Mouse (Mus musculus): ENCODE data around the gene Myo1f. TPM values are rescaled to one million over a fixed set of nuclear protein-coding genes. Genes with fewer than 3 reads are reported as not detected.
A peak's percentile ranks its signal among the peaks of the same experiment; 100 is the strongest.
"Not testable (repeated sequence)": the region's sequence is repeated elsewhere in the genome, so short reads cannot be mapped to it uniquely, and the experiment has no call there.

Myo1f gene
- total RNA-seq, 2 experiments from 2014 or later = 2.1 to 3.1 TPM

GRCm38 (mm10) chr17:33564599-33564998 is 9.1 kb downstream of the Myo1f start:
- intact Hi-C loops (cut with DNase I) = no loop called here

GRCm38 (mm10) chr17:33566182-33566581 is 10.7 kb downstream of the Myo1f start:
- intact Hi-C loops (cut with DNase I) = no loop called here
- no peak for DNase-seq

More at GRCm38 (mm10) chr17:33564599-33564998, 9.1 kb downstream of the Myo1f start:
- no peak for DNase-seq

DNA sequence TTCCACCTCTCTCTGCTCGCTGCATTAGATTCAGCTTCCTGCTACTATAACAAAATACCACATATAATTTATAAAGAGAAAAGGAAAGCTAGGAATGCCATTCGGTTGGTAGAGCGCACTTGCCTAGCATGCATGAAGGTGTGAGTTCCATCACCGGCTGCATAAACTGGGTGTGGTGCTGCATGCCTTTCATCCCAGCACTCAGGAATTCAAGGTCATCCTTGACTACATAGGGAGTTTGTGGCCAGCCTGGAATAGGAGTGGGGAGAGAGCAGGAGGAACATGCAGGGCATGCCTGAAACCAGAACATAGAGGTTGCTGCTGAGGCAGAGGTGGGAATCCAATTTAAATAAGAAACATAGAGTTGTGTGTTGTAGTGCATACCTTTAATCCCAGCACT is 28.6 kb downstream of the Myo1f start:
- DNase-seq = no peak
- intact Hi-C loops (cut with DNase I) = no loop called here

DNA sequence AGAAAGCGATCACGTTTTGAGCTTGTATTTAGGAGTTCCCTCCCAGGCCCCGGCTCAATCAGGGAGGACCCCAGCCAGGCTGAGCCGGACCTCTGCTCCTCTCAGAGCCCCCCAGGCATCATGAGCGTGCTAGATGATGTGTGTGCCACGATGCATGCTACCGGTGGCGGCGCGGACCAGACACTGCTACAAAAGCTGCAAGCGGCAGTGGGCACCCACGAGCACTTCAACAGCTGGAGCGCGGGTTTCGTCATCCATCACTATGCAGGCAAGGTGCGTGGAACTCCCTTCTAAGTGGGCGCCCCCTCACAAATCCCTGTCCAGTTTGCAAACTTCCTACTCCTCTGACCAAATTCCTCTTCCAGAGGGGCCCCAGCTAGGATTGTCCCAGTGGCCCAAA is 30.5 kb downstream of the Myo1f start:
- intact Hi-C loops (cut with DNase I) = no loop called here
- DNase-seq = no peak

GRCm38 (mm10) chr17:33597271-33597670 is 41.8 kb downstream of the Myo1f start:
- DNase-seq = no peak
- intact Hi-C loops (cut with DNase I) = no loop called here

- no peak for DNase-seq
- intact Hi-C loops (cut with DNase I) = no loop called here
Observed at GRCm38 (mm10) chr17:33598506-33598905, 43.0 kb downstream of the Myo1f start.

DNA sequence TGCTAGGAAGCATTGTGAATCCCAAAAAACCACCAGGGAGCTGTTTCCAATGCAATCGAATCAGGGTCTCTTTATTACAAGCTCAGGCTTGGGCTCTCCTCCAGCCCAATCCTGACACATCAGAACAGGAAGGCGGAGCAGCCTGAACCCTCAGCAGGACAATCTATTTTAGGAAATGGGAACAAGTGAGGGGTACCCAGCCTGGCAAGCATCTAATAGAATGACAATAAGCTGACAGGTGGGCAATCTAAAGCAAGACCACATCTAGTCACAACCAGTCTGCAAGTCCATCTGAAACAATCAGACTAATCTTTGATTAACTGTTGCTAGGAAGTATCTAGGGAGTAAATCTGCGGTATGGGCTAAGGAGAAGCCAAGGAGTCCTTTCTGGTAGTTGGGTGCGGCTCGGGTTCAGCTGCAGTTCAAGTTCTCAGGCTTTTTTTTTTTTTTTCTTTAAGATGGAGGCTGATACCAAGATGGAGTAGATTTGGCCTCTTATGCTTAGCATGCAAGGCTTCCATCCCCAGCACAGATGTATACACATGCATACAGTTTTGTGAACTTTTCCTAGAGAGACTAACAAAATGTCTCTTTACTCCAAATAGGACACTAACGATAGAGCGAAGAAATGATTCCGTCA is 44.4 kb downstream of the Myo1f start:
- DNase-seq = no peak
- intact Hi-C loops (cut with DNase I) = no loop called here

GRCm38 (mm10) chr17:33600831-33601230 is 45.3 kb downstream of the Myo1f start:
- intact Hi-C loops (cut with DNase I) = no loop called here
- no peak for DNase-seq

- DNase-seq = no peak
- intact Hi-C loops (cut with DNase I) = no loop called here
Observed at GRCm38 (mm10) chr17:33601947-33602346, 46.4 kb downstream of the Myo1f start.

DNA sequence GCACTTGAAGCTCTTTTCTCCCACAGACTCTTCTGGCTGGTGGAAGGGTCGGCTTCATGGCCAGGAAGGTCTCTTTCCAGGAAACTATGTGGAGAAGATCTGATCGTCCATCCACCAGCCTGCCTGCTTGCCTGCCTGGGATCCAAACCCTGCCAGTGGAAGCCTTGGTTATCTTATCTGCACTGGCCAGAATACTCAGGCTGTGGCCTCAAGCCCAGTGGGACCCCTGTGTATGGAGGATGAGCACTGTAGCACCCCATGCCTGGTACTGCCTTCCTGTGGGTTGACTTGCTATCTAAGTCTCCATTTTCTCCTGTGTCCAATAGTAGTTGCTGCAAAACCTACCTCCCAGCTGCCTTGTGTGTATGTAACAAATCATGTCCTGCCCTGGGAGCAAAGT is 51.8 kb downstream of the Myo1f start:
- no peak for DNase-seq
- intact Hi-C loops (cut with DNase I) = no loop called here

DNA sequence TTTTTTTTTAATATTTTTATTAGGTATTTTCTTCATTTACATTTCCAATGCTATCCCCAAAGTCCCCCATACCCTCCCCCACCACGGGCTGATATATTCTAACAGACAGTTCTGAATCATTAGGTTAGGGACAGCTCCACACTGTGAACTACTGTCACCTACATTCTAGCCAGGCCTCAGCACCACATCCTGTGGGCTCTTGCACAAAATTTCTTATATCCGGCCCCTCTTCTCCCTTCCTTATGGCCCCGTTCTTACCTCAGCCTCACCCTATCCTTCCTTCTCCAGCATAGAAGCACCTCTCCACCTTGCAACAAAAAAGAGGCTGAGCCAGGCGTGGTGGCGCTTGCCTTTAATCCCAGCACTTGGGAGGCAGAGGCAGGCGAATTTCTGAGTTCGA is 55.0 kb downstream of the Myo1f start:
- no peak for DNase-seq
- intact Hi-C loops (cut with DNase I) = no loop called here

DNA sequence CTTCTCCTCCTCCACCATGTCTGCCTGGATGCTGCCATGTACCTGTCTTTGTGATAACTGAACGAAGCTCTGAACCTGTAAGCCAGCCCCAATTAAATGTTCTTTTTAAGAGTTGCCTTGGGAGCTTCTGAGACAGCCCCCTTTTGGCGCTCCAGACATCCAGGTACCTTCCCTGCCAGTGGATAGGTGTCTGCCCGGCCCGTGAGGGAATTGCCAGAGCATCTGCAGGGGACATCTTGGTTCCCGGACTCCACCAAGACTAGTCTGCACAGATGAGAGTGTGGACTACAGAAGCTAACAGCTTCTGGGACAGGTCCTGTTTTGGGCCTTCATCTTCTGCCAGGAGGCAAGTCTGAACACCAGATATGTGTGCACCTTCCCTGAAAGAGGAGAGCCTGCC is 58.2 kb downstream of the Myo1f start:
- intact Hi-C loops (cut with DNase I) = loop anchor here (2.0 kb wide), 1 partner anchor 13 kb away; no protein-coding TSS in a partner anchor

DNA sequence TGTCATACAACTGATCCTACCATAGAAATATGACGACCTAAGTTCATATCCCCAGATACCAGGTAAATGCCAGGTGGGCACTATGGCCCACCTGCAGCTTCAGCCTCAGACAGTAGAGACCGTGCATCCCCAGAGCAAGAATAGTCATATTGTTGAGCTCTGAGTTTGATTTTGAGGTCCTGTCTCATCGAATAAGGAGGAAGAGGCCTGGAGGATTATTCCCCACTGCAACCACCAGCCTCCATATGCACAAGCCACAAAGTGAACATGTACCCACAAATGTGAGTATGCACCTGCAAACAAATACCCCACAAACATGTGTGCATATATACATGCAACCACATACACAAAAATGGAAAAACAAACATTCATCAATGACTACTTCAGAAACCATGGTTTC is 71.8 kb downstream of the Myo1f start:
- DNase-seq = no peak
- intact Hi-C loops (cut with DNase I) = loop anchor here (2.0 kb wide), 1 partner anchor 14 kb away; no protein-coding TSS in a partner anchor

More for the DNA sequence above, 58.2 kb downstream of the Myo1f start:
- DNase-seq = not testable (repeated sequence)

DNA sequence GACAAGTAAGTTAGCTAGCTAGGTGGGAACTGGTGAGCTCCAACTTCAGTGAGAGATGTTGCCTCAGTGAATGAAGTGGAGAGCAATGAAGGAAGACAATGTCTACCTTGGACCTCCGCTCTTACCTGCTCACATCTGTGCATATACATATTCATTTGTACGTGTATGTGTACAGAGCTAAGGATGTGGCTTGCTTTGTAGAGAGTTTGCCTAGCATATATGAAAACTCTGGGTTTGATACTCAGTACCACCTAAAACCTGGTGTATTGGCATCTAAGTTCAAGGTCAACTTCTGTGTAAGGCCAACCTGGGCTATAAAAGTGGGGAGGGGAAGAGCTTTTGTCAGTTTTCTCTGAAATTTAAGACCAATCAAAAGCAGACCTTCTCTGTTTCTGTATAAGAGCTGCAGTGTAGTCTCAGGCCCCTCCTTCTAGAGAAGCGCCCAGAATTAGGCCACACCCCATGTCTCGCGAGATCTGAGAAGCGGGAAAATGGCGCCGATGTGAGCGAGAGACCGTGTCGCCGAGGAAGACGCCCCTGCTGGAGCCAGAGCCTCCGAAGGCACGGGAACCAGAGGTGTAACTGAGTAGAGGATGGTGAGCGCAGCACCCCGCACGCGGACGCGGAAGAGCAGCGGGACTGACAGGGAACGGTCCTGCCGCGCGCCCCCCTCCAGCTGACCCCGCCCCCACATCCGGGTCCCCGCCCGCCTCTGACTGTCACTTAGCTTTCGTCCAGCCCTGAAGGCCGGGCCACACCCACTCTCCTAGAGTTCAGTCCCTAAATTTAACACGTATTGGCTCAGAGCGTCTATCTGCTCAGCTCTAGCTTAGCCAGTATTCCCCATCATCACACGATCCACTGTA is 73.3 kb downstream of the Myo1f start, which contains the start of gene Zfp414:
Gene Zfp414 (plus strand): TSS at position 470 of the 866 bp plus-strand sequence.
- DNase-seq = peak; percentile 90 to 94
- intact Hi-C loops (cut with DNase I) = no loop called here

DNA sequence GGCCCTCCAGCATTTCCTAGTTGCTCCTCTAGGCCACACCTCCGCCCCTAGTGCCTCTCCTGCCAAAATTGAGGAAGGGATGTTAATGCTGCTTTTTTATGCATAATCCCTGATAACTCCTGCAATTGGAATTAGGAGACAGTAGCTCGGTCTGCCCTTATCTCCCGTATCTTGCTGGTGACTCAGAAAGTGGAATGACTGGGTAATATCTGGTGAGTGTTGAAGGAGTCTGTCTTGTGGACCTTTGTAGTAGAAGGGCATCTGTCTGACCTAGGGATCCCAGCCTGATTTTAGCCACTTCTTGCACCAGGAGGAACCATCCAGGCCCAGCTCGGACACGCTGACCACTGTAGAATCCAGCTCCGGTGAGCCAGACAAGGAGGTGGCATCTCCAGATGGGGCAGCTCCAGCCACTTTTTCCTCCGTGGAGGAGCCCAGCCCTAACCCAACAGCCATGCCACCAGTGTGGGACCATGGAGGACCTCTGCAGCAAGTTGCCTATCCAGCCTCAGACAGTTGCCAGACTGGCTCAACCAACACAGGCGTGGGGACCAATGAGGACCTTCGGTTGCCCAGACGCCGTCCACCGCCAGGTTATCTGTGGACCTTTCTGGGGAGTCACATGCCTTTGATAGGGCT is 74.1 kb downstream of the Myo1f start:
- DNase-seq = no peak
- intact Hi-C loops (cut with DNase I) = no loop called here

DNA sequence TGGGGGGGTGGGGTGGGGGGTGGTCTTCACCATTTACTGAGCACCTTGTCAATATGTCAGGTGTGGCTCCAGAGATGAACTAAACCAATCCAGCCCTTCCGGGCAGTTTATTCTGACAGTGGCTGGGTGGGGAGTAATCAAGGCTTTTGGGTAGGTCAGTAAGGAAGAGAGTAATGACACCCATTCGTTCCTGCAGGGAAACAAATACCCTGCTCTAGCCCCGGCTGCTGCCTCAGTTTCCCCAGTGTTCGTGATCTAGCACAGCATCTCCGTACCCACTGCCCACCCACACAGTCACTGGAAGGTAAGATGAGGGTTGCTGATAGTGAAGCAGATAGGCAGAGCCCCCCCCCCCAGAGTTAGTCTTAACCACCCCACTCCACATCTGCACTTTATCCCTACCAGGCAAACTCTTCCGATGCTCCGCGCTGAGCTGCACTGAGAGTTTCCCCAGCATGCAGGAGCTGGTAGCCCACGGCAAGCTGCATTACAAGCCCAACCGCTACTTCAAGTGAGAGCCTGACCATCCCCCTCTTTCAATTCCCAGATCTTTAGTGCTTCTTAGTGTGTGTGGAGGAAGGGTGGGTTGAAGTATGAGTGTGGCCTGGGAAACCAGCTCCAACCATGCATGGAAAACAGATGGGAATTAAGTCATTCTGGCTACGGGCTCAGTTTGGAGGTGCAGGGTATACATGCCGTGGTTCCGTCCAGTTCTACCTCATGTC is 74.8 kb downstream of the Myo1f start:
- intact Hi-C loops (cut with DNase I) = no loop called here
- no peak for DNase-seq

DNA sequence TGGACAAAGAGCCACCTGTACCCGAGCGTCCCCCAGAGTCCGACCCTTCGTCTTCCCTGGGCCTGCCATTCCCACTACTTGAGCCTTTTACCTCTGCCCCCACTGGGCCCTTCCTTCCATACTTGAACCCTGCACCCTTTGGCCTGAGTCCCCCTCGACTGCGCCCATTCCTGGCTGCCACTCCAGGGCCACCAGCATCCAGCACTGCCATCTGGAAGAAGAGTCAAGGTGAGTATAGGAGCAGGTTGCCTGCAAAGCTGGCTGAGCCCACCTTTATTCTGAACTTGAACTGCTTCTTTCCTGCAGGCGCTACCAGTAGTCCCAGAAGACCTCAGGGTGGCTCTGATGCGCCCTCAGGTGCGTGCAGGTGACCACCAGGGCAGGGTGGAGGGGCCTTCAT is 75.7 kb downstream of the Myo1f start:
- intact Hi-C loops (cut with DNase I) = no loop called here
- DNase-seq = no peak

DNA sequence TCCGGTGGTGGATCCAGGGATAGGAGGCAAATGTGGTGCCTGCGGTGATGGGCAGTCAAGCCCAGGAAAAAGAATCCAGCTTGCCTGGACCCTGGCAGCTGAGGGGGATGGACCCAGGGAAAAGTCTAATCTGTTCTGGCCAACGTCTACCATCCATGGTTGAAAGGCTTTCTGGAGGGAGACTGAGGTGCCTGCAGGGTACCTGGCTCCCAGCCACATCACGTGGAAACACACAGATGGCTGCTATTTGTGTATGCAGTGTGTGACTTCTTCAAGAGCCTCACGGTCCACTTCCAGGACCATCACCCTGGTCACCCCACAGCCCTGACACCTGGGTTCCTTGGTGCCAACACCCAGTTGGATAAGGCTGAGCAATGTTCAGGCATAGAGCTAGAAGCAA is 76.3 kb downstream of the Myo1f start:
- intact Hi-C loops (cut with DNase I) = no loop called here
- no peak for DNase-seq

DNA sequence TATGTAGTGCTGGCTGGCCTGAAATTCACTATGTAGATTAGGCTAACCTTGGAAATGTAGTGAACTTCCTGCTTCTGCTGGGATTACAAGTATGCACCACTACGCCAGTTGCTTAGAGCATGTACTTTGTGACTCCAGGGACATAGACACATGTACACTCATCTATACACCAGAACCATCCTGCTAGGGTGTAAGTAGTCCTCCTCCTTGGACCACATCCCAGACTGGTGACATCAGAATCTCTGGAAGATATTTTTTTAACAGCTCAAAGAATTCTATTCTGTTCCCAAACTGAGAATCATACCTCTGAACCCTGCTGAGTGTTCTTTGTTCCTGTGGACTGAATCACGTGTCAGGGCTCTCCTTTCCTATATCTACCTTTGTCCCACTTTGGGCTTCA is 81.5 kb downstream of the Myo1f start:
- intact Hi-C loops (cut with DNase I) = no loop called here
- no peak for DNase-seq

DNA sequence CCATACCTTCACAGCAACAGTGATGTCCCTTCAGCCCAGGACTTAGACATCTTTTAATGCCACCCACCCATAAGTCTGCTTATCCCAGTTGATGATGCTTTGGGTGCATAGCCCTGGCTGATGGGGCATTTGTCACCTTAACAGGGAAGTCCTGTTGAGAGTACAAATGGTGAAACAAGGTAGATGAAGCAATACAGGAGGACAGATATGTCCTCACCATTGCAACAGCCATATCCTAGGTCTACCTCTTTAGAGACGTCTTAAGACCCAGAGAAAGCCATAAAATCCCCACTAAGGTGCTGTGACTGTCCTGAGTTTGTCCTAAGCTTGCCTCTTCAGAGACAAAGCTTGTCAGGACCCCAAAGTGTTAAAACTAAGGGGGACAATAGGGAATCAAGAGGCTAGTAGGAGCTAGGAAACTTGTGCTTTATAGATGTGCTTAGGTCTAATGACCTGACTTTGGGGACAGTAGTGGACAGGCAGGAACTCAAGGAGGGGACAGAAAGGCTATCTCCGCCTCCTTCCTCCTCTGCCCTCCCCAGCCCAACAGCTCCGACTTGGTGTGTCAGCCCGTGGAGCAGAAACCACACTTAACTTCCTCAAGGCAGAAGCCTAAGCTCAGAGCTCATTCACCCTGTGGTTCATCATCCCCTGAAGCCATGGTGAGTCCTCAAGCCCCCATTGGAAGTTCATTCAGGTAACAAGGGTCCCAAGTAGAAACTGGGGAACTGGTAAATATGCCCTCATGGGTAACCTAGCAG is 82.2 kb downstream of the Myo1f start, which contains the start of gene Pram1:
Gene Pram1 (plus strand): TSS at position 541 of the 761 bp plus-strand sequence.
- no peak for DNase-seq

More for the DNA sequence above, 82.2 kb downstream of the Myo1f start, which contains the start of gene Pram1:
- intact Hi-C loops (cut with DNase I) = no loop called here

Measured in heart, postnatal 14 days (tissue).